Mouse (Mus musculus): ENCODE results near the gene Paqr8. TPM values are rescaled to one million over a fixed set of nuclear protein-coding genes. Genes with fewer than 3 reads are reported as not detected.

The Paqr8 gene
- polyA plus RNA-seq (2011; ENCODE audit: insufficient read length, low read depth, missing spikeins) = 8.3 and 9.2 TPM in 2 replicates

DNA sequence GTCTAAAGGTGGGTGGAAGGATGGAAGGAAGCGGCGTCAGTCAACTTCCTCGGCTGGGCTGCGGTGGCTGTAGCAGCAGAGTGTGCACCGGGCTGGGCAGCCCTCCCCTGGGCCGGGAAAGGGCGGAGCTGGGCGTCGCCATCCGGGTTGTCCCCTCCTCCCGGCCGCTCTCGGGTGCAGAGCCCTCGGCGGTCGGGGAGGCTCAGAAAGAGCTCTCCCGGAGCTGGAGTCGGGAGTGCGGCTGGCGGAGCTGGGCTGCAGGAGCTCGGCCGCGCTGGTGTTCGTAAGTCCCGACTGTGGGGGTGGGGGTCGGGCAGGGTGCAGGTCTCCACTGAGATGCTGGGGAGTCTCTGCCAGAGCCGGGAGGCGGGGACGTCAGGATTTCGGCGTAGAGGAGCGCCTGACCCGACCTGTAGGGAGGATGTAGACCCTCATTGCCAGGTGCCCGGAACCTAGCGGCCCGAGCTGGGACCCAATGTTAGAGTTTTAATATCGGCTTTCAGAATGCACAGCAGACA, at the start of gene Paqr8:
TSS of gene Paqr8 (plus strand) at position 203 of the 518 bp plus-strand sequence.
- H3K27ac ChIP-seq (ENCODE audit: insufficient read depth, low read length) = peak within 1 kb of the TSS; percentile 9; the same call in 1 of the 2 replicates
- peaks cover 6% of the 10 kb centered on the region; the same call in 1 of the 2 replicates for H3K4me1 ChIP-seq (ENCODE audit: control insufficient read depth, insufficient read depth, low read length)
- TF ChIP-seq POLR2A (IDR thresholded peaks at IDR 0.05; ENCODE audit: low read depth, low read length) (peak; percentile 95), CTCF (IDR thresholded peaks at IDR 0.05; ENCODE audit: borderline replicate concordance, insufficient read depth, low read length) (no peak)
- peak within 1 kb of the TSS; percentile 69 for H3K4me3 ChIP-seq (ENCODE audit: insufficient read depth, low read length)

DNA sequence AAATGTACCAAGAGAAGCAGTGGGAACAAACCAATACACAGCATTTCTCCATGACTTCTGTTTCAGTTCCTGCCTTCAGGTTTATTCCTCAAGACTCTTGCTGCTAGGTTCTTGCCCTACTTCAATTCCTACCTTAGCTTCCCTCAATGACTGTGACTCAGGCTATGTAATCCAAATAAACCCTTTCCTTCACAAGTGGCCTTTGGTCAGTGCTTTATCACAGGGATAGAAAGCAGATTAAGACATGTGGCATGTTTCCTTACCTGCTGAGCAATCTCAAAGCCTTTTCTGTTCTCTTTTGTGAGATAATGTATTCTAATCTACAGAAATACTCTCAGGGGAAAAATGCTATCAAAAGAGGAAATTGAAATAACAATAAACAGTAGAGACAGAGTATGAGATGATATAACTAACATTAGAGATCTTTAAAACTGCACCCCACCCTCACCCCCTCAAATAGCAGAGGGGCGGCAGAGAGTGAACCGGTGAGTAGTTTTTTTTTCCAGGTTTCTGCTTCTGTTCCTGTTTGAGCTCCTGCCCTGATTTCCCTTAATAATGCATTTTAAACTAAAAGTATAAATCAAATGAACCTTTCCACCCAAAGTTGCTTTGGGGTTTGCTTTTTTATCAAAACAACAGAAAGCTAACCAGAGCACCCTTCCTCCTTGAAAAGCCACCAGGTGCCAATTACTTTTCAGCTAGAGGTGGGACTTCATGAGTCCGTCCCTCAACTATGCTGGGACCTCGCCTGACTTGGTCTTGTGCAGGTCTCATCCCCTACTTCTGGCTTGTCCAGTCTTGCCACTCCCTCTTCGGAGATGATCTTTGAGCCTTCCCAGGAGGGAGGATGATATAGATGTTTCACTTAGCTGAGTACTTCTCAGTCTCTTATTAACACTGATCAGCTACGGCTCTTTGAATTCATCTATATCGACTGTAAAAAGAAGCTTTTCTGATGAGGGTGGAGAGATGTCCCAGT, 33.2 kb upstream of the Paqr8 start:
- no peak for TF ChIP-seq POLR2A (IDR thresholded peaks at IDR 0.05; ENCODE audit: low read depth, low read length)
- TF ChIP-seq CTCF (IDR thresholded peaks at IDR 0.05; ENCODE audit: borderline replicate concordance, insufficient read depth, low read length) = no peak
- Histone ChIP-seq H3K4me3 (ENCODE audit: insufficient read depth, low read length) (no peak overlapping the region), H3K4me1 (ENCODE audit: control insufficient read depth, insufficient read depth, low read length) (no peaks in the 10 kb centered on the region), H3K27ac (ENCODE audit: insufficient read depth, low read length) (no peak overlapping the region)

DNA sequence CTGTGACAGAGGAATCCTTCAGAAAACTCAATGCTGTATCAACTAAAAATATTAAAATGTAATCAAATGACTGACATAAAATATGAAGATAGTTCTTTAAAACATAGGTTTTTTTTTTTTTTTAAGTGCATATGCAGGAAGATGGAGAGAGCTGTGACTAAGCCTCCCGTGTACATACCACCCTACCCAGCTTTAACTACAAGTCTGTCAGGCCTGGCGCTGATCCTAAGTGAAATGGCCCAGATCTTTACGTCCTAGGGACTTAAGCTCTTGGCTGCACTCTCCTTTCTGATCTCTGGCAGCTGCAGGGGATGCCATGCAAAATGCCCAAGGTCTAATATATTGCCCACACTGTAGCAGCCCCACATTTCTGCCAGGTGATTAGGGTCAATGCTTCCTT, 29.6 kb upstream of the Paqr8 start:
- no peak for TF ChIP-seq CTCF (IDR thresholded peaks at IDR 0.05; ENCODE audit: borderline replicate concordance, insufficient read depth, low read length)
- TF ChIP-seq POLR2A (IDR thresholded peaks at IDR 0.05; ENCODE audit: low read depth, low read length) = no peak
- H3K4me3 ChIP-seq (ENCODE audit: insufficient read depth, low read length) = no peak overlapping the region
- no peaks in the 10 kb centered on the region for H3K4me1 ChIP-seq (ENCODE audit: control insufficient read depth, insufficient read depth, low read length)
- no peak overlapping the region for H3K27ac ChIP-seq (ENCODE audit: insufficient read depth, low read length)

DNA sequence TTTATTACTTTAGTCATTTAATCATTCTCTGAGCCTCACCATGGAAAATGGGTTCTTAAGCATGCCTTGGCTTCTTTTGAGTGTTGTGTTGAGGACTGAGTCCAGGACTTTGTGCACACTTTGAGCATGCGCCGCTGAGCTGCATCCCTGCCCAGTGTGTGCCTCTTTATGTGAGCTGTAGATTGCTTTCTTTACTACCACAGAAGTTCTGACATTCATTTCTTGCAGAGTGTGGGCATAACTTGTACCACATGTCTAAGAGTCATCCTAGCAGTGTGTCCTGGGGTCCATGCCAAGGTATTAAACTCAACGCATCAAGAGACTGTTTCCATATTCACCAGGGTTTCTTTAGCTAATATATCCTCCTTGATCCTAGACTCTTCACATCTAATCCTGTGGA, 28.5 kb upstream of the Paqr8 start:
- H3K4me1 ChIP-seq (ENCODE audit: control insufficient read depth, insufficient read depth, low read length) = no peaks in the 10 kb centered on the region
- no peak for TF ChIP-seq CTCF (IDR thresholded peaks at IDR 0.05; ENCODE audit: borderline replicate concordance, insufficient read depth, low read length)
- no peak for TF ChIP-seq POLR2A (IDR thresholded peaks at IDR 0.05; ENCODE audit: low read depth, low read length)
- H3K27ac ChIP-seq (ENCODE audit: insufficient read depth, low read length) = no peak overlapping the region
- H3K4me3 ChIP-seq (ENCODE audit: insufficient read depth, low read length) = no peak overlapping the region

DNA sequence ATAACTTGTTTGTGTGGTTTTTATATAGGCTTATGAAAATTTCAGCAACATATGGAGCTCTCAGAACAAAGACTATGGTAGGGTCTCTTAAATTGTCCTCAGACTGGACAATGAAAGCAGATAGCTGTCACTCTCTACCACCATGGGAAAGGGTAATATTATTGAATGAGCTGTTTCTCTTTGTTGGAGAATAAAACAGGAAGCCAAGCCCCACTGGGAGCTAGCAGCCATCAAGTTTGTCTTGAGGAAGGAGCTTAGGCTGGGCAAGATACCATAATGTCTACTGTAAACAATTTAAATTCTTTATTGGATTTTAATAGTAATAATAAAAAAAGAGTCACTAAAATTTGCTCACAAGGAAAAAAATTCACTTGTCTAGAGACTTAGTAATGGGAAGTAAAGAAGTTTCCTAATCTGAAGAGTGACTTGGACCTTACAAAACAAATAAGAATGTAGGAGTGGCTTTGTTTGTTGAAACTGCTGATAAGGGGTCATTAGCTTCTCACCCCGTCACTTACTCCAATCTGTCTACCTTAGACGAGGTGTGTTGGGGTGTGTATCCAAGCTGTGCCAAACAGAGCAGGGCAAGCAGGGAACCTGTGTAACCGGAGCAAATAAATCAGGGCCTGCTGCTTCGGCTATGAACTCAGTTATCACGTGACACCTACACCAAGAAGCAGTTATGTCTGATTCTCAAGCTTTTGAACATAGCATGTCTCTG, 26.8 kb upstream of the Paqr8 start:
- H3K4me1 ChIP-seq (ENCODE audit: control insufficient read depth, insufficient read depth, low read length) = no peaks in the 10 kb centered on the region
- no peak overlapping the region for H3K27ac ChIP-seq (ENCODE audit: insufficient read depth, low read length)
- TF ChIP-seq POLR2A (IDR thresholded peaks at IDR 0.05; ENCODE audit: low read depth, low read length) = no peak
- TF ChIP-seq CTCF (IDR thresholded peaks at IDR 0.05; ENCODE audit: borderline replicate concordance, insufficient read depth, low read length) = no peak
- H3K4me3 ChIP-seq (ENCODE audit: insufficient read depth, low read length) = no peak overlapping the region

DNA sequence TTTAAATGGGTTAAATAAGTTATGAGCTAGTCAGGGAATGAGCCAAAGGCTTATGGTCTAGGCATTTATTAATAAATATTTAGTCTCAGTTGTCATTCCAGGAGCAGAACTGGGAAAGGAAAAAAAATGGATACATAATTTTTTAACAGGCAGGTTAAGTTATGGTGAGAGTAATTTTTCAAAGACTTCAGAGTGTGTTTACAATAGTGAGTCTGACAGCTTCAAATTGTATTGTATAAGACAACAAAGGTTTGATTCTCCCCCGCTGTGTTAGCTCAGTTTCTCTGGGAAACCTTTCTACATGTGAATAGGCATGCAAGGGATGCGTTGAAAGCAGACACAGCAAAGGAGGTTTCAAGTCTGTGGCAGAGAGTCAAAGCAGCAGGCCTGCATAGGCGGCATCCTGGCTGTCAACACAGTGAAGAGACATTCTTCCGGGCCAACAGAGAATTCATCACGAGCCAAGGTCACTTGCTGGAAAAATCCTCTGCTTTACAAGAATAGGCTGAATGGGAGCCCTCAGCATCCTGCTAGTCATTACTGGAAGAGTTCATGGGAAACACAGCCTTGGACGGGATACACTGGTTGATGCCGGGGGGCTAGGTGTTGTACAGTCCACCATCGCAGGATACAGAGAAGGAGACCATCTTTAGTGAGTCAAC, 23.0 kb upstream of the Paqr8 start:
- no peak for TF ChIP-seq CTCF (IDR thresholded peaks at IDR 0.05; ENCODE audit: borderline replicate concordance, insufficient read depth, low read length)
- TF ChIP-seq POLR2A (IDR thresholded peaks at IDR 0.05; ENCODE audit: low read depth, low read length) = no peak
- Histone ChIP-seq H3K4me1 (ENCODE audit: control insufficient read depth, insufficient read depth, low read length) (peaks cover 3% of the 10 kb centered on the region; the same call in 1 of the 2 replicates), H3K4me3 (ENCODE audit: insufficient read depth, low read length) (no peak overlapping the region), H3K27ac (ENCODE audit: insufficient read depth, low read length) (no peak overlapping the region)

DNA sequence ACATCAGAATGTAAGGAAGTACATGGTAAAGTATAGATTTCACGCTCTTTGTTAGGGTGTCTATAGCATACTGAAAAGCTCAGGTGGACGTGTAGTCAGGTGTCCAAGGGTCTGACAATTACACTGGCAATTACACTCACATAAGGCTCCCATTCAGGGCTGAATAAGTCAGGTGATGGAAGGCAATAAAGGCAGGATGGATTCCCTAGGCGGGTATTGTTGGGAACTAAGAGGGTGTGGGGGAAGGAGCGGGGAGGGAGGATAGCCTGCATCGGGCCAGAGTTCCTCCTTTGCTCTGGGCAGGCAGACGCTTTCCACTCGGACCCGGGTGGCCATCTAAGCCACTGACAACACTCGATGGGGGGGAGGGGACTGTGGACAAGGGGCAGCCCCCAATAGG, 22.4 kb upstream of the Paqr8 start:
- no peak overlapping the region for H3K27ac ChIP-seq (ENCODE audit: insufficient read depth, low read length)
- no peak overlapping the region for H3K4me3 ChIP-seq (ENCODE audit: insufficient read depth, low read length)
- H3K4me1 ChIP-seq (ENCODE audit: control insufficient read depth, insufficient read depth, low read length) = peaks cover 6% of the 10 kb centered on the region; the same call in 1 of the 2 replicates
- TF ChIP-seq POLR2A (IDR thresholded peaks at IDR 0.05; ENCODE audit: low read depth, low read length) = no peak
- no peak for TF ChIP-seq CTCF (IDR thresholded peaks at IDR 0.05; ENCODE audit: borderline replicate concordance, insufficient read depth, low read length)

DNA sequence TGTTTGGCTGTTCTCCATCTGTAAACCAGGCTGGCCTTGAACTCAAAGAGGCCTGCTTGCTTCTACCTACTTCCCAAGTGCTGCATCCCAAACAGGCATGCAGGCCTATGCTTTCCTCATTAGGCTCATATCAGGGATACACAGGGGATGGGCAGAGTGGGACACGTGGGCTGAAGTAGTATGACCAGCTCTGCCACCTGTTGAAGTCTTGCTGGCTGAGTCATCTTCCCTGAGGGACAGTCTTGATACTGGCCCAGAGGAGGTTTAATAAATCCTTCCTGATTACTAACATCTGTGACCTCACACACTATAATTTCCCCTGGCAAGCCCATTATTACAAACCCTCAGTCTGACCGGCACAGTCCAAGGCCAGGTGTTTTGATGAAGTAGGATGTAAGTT, 19.5 kb upstream of the Paqr8 start:
- peaks cover 6% of the 10 kb centered on the region; the same call in 1 of the 2 replicates for H3K4me1 ChIP-seq (ENCODE audit: control insufficient read depth, insufficient read depth, low read length)
- H3K4me3 ChIP-seq (ENCODE audit: insufficient read depth, low read length) = no peak overlapping the region
- TF ChIP-seq POLR2A (IDR thresholded peaks at IDR 0.05; ENCODE audit: low read depth, low read length) = no peak
- no peak for TF ChIP-seq CTCF (IDR thresholded peaks at IDR 0.05; ENCODE audit: borderline replicate concordance, insufficient read depth, low read length)
- H3K27ac ChIP-seq (ENCODE audit: insufficient read depth, low read length) = no peak overlapping the region

DNA sequence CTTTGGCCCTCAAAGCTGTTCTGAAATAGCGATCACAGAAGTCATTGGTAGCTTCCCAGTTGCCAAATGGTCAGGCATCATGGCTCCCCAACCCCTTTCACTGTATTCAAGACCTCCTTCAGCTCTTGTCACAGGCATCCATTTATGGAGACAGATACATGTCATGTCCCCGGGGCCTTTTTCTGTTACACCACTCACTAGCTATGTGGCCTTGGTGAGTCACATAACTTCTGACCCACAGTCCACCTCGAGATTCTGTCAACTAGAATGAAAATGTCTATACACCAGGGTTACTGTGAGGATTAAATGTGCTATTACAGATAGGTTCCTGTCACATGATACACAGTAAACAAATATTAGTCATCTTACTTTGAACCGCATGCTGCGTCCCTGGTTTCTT, 17.9 kb upstream of the Paqr8 start:
- no peak for TF ChIP-seq POLR2A (IDR thresholded peaks at IDR 0.05; ENCODE audit: low read depth, low read length)
- no peak for TF ChIP-seq CTCF (IDR thresholded peaks at IDR 0.05; ENCODE audit: borderline replicate concordance, insufficient read depth, low read length)
- Histone ChIP-seq H3K27ac (ENCODE audit: insufficient read depth, low read length) (no peak overlapping the region), H3K4me1 (ENCODE audit: control insufficient read depth, insufficient read depth, low read length) (peaks cover 10% of the 10 kb centered on the region; the same call in 1 of the 2 replicates), H3K4me3 (ENCODE audit: insufficient read depth, low read length) (no peak overlapping the region)

All from embryonic fibroblast, embryonic 13.5 days (primary cell).